Mouse (Mus musculus) thymus, postnatal 0 days (tissue): ENCODE results near the gene Calhm3. TPM values are rescaled to one million over a fixed set of nuclear protein-coding genes. Genes with fewer than 3 reads are reported as not detected.

Source experiments
- DNase-seq: peaks from one replicate; pipeline ENCODE4 v3.0.0-alpha.2; 2015; ENCODE audit warnings: low spot score
- polyA plus RNA-seq: library from polyadenylated mRNA; unstranded; fragments of >200 nt; fragmentation: Nextera tagmentation; extraction: Ambion mirVana; gene quantifications from 2 replicates; pipeline ENCODE4 v1.2.1, GENCODE M21; 2015

The Calhm3 gene
- polyA plus RNA-seq, 1 experiment from 2014 or later, result 0.13 TPM

DNA sequence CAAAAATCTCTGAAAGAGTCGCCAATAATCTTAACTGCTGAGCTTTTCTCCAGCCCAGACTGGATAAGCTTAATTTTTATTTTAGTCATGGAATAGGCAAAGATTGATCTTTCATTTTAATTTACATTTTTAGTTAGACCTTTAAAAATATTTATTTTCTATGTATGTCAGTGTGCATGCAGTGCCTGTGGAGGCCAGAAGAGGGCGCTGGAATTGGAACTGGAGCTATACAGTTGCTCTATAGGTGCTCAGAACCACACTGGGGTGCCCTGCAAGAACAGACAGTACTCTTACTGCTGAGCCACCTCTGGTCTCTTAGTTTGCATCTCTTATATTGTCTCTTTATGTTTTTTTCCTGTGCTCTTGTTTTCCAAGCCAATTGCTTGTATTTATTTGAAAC is 34.8 kb downstream of the Calhm3 start:
- DNase-seq, result peak; percentile 50

DNA sequence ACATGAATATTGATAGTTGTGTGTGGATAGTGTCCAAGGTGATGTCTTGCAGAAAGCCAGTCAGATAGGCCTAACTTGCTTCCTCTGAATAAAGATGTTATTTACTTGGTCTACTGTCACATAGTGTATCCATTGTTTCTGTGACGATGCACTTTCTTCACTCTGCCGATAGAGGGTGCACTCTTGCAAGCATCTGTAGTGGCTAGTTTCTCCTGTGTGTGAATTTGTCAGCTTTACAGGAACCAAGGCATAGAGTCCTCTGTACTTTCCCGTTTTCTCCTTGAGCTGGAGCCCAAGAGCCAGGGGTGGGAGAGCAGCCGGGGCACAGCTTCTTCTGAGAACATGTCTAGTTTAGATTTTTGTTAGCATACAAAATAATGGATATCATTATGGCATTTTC is 36.5 kb downstream of the Calhm3 start:
- peak; percentile 61 for DNase-seq

DNA sequence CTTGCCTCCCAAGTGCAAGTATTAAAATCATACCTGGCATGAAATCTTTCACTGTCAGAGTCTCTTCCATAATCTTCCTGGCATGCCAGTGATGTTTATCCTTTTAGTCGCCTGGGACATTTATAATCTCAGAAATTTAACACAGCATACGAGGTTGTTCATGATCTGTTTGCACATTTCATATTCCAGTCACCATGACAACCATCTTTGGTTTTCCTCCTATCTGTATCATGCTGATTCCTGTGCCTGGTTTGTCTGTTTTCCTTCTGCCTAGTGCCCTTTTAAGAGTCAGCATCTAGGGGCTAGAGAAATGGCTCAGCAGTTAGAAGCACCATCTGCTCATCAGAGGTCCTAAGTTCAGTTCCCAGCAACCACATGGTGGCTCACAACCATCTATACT is 38.9 kb downstream of the Calhm3 start:
- DNase-seq, result no peak

DNA sequence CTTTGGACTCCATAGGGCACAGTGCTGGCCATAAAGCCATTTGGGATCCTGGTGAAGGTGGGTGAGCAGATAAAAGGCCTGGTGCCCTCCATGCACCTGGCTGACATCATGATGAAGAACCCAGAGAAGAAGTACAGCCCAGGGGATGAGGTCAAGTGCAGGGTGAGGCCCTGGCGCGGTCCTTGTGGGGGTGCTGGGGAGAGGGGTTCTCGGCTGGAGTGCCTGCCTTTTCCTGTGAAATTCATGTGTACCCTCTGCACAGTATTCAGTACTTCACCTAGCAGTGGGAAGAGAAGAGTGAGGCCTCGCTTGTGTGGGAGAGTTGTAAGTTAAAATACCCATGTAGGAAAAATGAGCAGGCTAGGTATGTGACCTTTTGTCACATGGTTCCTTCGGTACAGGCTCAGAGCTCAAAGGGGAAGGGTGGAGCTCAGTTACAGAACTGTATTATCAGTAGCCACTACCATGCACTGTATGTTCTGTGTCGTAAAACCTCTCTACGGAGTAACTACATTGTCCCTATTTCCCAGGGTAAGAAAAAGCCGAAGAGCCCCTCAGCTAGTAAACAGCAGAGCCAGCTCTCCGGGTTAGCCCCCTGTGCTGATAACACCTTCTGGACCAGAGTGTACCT is 52.8 kb downstream of the Calhm3 start:
- no peak for DNase-seq

Other genes with a start within 250 kb of the Calhm3 start
- 0.37 and 0.39 TPM in 2 replicates for gene Ina, start 143.1 kb downstream of the Calhm3 start, polyA plus RNA-seq
- 104 and 120 TPM in 2 replicates for gene Nt5c2, start 142.6 kb downstream of the Calhm3 start, polyA plus RNA-seq
- 14.1 and 16.8 TPM in 2 replicates for gene Pcgf6, start 106.9 kb downstream of the Calhm3 start, polyA plus RNA-seq
- 5.4 and 6.0 TPM in 2 replicates for gene Taf5, start 90.0 kb downstream of the Calhm3 start, polyA plus RNA-seq
- gene Usmg5, start 67.1 kb downstream of the Calhm3 start, polyA plus RNA-seq, result 1,758 and 1,903 TPM in 2 replicates
- gene Pdcd11, start 67.0 kb downstream of the Calhm3 start, polyA plus RNA-seq, result 8.2 and 9.1 TPM in 2 replicates
- 7.6 and 7.7 TPM in 2 replicates for gene Calhm2, start 19.5 kb downstream of the Calhm3 start, polyA plus RNA-seq
- not detected in 2 replicates for gene Calhm1, start 13.5 kb downstream of the Calhm3 start, polyA plus RNA-seq
- 0.70 and 0.91 TPM in 2 replicates for gene Neurl1a, start 21.1 kb upstream of the Calhm3 start, polyA plus RNA-seq